Mouse (Mus musculus): ENCODE measurements around the gene Ppp1r12a.

DNA sequence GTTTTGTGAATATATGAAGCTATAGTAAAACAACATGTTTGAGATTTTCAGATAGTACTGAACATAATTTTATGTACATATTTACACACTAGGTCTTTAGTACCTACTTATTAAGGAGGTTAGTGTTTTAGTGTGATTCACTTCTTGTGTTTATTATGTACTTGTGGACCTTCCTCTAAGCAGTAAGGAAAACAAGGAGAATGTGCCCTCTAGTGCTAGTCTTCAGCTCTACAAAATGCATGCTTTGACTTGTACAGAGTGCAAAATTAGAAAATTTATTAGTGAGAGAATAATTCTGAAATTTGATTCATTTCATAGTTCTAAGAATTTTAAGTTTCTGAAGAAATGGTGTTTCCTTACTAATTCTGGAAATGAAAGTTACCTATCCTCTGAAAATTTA, 28.6 kb downstream of the Ppp1r12a start:
- TF ChIP-seq FLI1 (IDR thresholded peaks at IDR 0.05; ENCODE audit: low read length) (no peak), GATA1 (IDR thresholded peaks at IDR 0.05; ENCODE audit: borderline replicate concordance, low read length) (no peak)
